Mouse (Mus musculus): ENCODE data around the gene D630039A03Rik. TPM values are rescaled to one million over a fixed set of nuclear protein-coding genes. Genes with fewer than 3 reads are reported as not detected.

The D630039A03Rik gene
- total and polyA plus RNA-seq, 2 experiments from 2014 or later = 0.52 to 0.54 TPM

GRCm38 (mm10) chr4:57906708-57907107, 9.4 kb downstream of the D630039A03Rik start:
- DNase-seq (ENCODE audit: low spot score) = no peak
- Histone ChIP-seq H3K4me2 (ENCODE audit: low read depth, low read length) (no peak overlapping the region), H3K9ac (replicated peaks; ENCODE audit: low read length) (no peak overlapping the region), H3K27me3 (ENCODE audit: insufficient read depth, low read length) (no peaks in the 10 kb centered on the region), H3K4me1 (ENCODE audit: insufficient read depth, low read length) (no peaks in the 10 kb centered on the region), H3K9me3 (ENCODE audit: low read length) (no peaks in the 10 kb centered on the region), H3K4me3 (ENCODE audit: low read length) (no peak overlapping the region), H3K36me3 (ENCODE audit: insufficient read depth, low read length) (no peaks in the 10 kb centered on the region), H3K27ac (no peak overlapping the region)
- 60% methylated on average over 2 of the region's 2 CpGs for WGBS
- no peak for ATAC-seq
- no peak for TF ChIP-seq CTCF (IDR thresholded peaks at IDR 0.05; ENCODE audit: low read depth)

GRCm38 (mm10) chr4:57904638-57905037, 11.5 kb downstream of the D630039A03Rik start:
- WGBS = 24% methylated on average over 9 of the region's 9 CpGs
- H3K9me3 ChIP-seq (ENCODE audit: low read length) = no peaks in the 10 kb centered on the region
- H3K9ac ChIP-seq (replicated peaks; ENCODE audit: low read length) = no peak overlapping the region
- ATAC-seq (peak; percentile 48), DNase-seq (ENCODE audit: low spot score) (no peak)
- H3K4me2 ChIP-seq (ENCODE audit: low read depth, low read length) = no peak overlapping the region
- H3K27ac ChIP-seq = no peak overlapping the region
- no peak overlapping the region for H3K4me3 ChIP-seq (ENCODE audit: low read length)
- H3K4me1 ChIP-seq (ENCODE audit: insufficient read depth, low read length) = no peaks in the 10 kb centered on the region
- no peak for TF ChIP-seq CTCF (IDR thresholded peaks at IDR 0.05; ENCODE audit: low read depth)
- H3K27me3 ChIP-seq (ENCODE audit: insufficient read depth, low read length) = no peaks in the 10 kb centered on the region
- H3K36me3 ChIP-seq (ENCODE audit: insufficient read depth, low read length) = no peaks in the 10 kb centered on the region

- Histone ChIP-seq H3K27ac (no peak overlapping the region), H3K4me2 (ENCODE audit: low read depth, low read length) (no peak overlapping the region), H3K27me3 (ENCODE audit: insufficient read depth, low read length) (no peaks in the 10 kb centered on the region), H3K4me1 (ENCODE audit: insufficient read depth, low read length) (no peaks in the 10 kb centered on the region), H3K9ac (replicated peaks; ENCODE audit: low read length) (no peak overlapping the region), H3K4me3 (ENCODE audit: low read length) (no peak overlapping the region), H3K36me3 (ENCODE audit: insufficient read depth, low read length) (no peaks in the 10 kb centered on the region), H3K9me3 (ENCODE audit: low read length) (no peaks in the 10 kb centered on the region)
- DNase-seq (ENCODE audit: low spot score) (peak; percentile 84), ATAC-seq (peak; percentile 72)
- TF ChIP-seq CTCF (IDR thresholded peaks at IDR 0.05; ENCODE audit: low read depth) = peak; percentile 93
- 5% methylated on average over 5 of the region's 5 CpGs for WGBS
Observed at GRCm38 (mm10) chr4:57904211-57904610, 11.9 kb downstream of the D630039A03Rik start.

- H3K9me3 ChIP-seq (ENCODE audit: low read length) = no peaks in the 10 kb centered on the region
- ATAC-seq = no peak
- 81% methylated on average over 5 of the region's 5 CpGs for WGBS
Observed at GRCm38 (mm10) chr4:57902619-57903018, 13.5 kb downstream of the D630039A03Rik start.

GRCm38 (mm10) chr4:57901210-57901609, 14.9 kb downstream of the D630039A03Rik start:
- peak; percentile 87 for TF ChIP-seq CTCF (IDR thresholded peaks at IDR 0.05; ENCODE audit: low read depth)
- Histone ChIP-seq H3K4me1 (ENCODE audit: insufficient read depth, low read length) (no peaks in the 10 kb centered on the region), H3K27me3 (ENCODE audit: insufficient read depth, low read length) (no peaks in the 10 kb centered on the region), H3K36me3 (ENCODE audit: insufficient read depth, low read length) (no peaks in the 10 kb centered on the region), H3K4me3 (ENCODE audit: low read length) (no peak overlapping the region), H3K27ac (no peak overlapping the region), H3K9ac (replicated peaks; ENCODE audit: low read length) (no peak overlapping the region), H3K4me2 (ENCODE audit: low read depth, low read length) (no peak overlapping the region), H3K9me3 (ENCODE audit: low read length) (no peaks in the 10 kb centered on the region)
- 15% methylated on average over 4 of the region's 4 CpGs for WGBS
- ATAC-seq (peak; percentile 64), DNase-seq (ENCODE audit: low spot score) (peak; percentile 83)

More at GRCm38 (mm10) chr4:57902619-57903018, 13.5 kb downstream of the D630039A03Rik start:
- H3K9ac ChIP-seq (replicated peaks; ENCODE audit: low read length) = no peak overlapping the region
- H3K4me1 ChIP-seq (ENCODE audit: insufficient read depth, low read length) = no peaks in the 10 kb centered on the region
- H3K4me2 ChIP-seq (ENCODE audit: low read depth, low read length) = no peak overlapping the region
- DNase-seq (ENCODE audit: low spot score) = no peak
- no peaks in the 10 kb centered on the region for H3K36me3 ChIP-seq (ENCODE audit: insufficient read depth, low read length)
- H3K27ac ChIP-seq = no peak overlapping the region
- no peaks in the 10 kb centered on the region for H3K27me3 ChIP-seq (ENCODE audit: insufficient read depth, low read length)
- H3K4me3 ChIP-seq (ENCODE audit: low read length) = no peak overlapping the region
- no peak for TF ChIP-seq CTCF (IDR thresholded peaks at IDR 0.05; ENCODE audit: low read depth)

DNA sequence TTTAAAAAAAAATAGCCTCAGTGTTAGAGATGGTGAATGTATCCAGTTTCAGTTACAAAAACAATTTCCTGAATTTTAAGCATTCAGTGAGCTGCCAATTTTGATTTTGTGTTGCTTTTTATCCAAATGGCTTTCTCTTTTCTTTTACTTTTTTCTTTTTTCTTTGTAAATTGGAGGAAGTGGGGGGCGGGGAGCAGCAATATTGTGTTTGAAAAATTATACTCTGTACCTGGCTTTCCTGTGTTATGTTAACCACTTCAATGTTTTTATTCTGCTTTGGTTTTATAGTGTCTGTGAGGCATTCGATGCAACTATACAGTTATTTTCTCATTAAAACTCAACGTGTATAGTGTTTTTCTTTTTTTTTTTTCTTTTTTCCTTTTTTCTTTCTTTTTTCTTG, 19.5 kb downstream of the D630039A03Rik start:
- Histone ChIP-seq H3K4me3 (ENCODE audit: low read length) (no peak overlapping the region), H3K9me3 (ENCODE audit: low read length) (no peaks in the 10 kb centered on the region), H3K27ac (no peak overlapping the region), H3K27me3 (ENCODE audit: insufficient read depth, low read length) (no peaks in the 10 kb centered on the region), H3K9ac (replicated peaks; ENCODE audit: low read length) (no peak overlapping the region), H3K4me2 (ENCODE audit: low read depth, low read length) (no peak overlapping the region), H3K4me1 (ENCODE audit: insufficient read depth, low read length) (peaks cover 3% of the 10 kb centered on the region; the same call in 1 of the 2 replicates), H3K36me3 (ENCODE audit: insufficient read depth, low read length) (no peaks in the 10 kb centered on the region)
- DNase-seq (ENCODE audit: low spot score) = no peak
- 80% methylated on average over 3 of the region's 3 CpGs for WGBS
- TF ChIP-seq CTCF (IDR thresholded peaks at IDR 0.05; ENCODE audit: low read depth) = no peak
- ATAC-seq = no peak

GRCm38 (mm10) chr4:57895902-57896301, 20.2 kb downstream of the D630039A03Rik start:
- Histone ChIP-seq H3K9me3 (ENCODE audit: low read length) (no peaks in the 10 kb centered on the region), H3K4me3 (ENCODE audit: low read length) (no peak overlapping the region), H3K27me3 (ENCODE audit: insufficient read depth, low read length) (no peaks in the 10 kb centered on the region), H3K36me3 (ENCODE audit: insufficient read depth, low read length) (no peaks in the 10 kb centered on the region), H3K9ac (replicated peaks; ENCODE audit: low read length) (no peak overlapping the region), H3K27ac (no peak overlapping the region), H3K4me1 (ENCODE audit: insufficient read depth, low read length) (peaks cover 3% of the 10 kb centered on the region; the same call in 1 of the 2 replicates), H3K4me2 (ENCODE audit: low read depth, low read length) (no peak overlapping the region)
- ATAC-seq = no peak
- 67% methylated on average over 6 of the region's 6 CpGs for WGBS
- no peak for TF ChIP-seq CTCF (IDR thresholded peaks at IDR 0.05; ENCODE audit: low read depth)
- no peak for DNase-seq (ENCODE audit: low spot score)

All from hindbrain, postnatal 0 days (tissue).